Mouse (Mus musculus): Measurements from ENCODE around the gene Rab4b. TPM values are rescaled to one million over a fixed set of nuclear protein-coding genes. Genes with fewer than 3 reads are reported as not detected.

Gene Rab4b
- polyA plus RNA-seq, 1 experiment from 2014 or later: 107 TPM

DNA sequence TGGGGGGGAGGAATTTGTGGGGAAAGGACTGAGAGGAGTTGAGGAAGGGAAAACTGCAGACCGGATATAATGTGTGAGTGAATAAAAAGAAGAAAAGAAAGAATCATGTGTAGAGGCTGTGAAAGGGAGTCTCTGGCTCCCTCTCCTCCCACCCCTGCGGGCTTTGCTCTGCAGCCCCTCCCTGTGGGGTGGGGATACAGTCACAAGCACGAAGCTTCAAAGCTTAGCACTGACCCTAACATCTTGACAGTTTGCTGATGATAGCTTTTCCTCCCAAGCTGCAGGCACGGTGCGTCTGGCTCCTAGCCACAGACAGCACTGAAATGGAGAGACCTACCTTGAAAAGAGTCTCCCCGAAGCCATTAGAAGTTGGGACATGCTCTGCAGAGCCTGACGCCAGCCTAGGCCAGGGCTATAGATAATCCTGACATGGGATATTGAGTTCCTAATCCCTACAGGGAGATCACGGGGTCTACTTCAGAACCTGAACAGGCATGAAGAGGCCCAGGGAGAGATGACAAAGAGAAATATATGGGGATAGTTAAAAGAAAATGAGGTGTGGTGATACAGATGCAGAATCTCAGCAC, 42.2 kb downstream of the Rab4b start:
- 58% methylated on average over 8 of the region's 8 CpGs for WGBS
- ATAC-seq (replicated peaks): no peak
- Histone ChIP-seq H3K4me2 (no peak overlapping the region), H3K9ac (no peak overlapping the region), H3K27ac (no peak overlapping the region), H3K36me3 (replicated peaks) (no peaks in the 10 kb centered on the region), H3K9me3 (no peaks in the 10 kb centered on the region), H3K4me1 (no peaks in the 10 kb centered on the region), H3K4me3 (no peak overlapping the region), H3K27me3 (replicated peaks) (no peaks in the 10 kb centered on the region)

DNA sequence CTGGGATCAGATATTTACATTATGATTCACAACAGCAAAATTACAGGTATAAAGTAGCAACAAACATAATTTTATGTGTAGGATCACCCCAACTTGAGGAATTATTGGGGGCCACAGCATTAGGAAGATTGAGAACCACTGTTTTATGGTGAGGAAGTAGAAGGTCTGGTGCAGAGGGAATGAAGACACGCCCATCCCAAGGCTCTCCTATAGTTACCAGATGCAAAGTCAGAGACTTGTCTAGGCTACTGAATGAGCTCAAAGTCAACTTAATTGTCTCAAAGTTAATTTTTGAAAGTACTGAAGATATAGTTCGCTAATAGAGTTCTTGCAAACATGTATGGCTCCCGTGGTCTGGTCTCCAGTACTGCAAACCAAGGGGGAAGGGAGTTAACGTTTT, 44.9 kb downstream of the Rab4b start:
- 82% methylated on average over 4 of the region's 4 CpGs for WGBS
- Histone ChIP-seq H3K9ac (no peak overlapping the region), H3K4me1 (no peaks in the 10 kb centered on the region)

DNA sequence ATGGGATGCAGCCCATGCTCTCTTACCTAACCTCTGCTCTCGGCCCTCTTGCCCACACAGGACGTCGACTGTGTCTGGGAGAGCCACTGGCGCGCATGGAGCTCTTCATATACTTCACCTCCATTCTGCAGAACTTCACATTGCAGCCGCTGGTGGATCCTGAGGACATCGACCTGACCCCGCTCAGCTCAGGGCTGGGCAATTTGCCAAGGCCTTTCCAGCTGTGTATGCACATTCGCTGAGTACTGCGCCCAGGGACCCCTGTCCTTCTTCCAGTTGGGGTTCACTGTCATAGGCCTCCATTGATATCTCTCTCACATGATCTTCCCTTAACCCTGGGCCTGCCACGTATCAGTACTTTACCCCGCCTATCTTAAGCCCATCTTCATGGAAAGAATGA, 45.5 kb downstream of the Rab4b start:
- H3K9ac ChIP-seq: no peak overlapping the region
- H3K27me3 ChIP-seq (replicated peaks): no peaks in the 10 kb centered on the region
- no peak overlapping the region for H3K27ac ChIP-seq
- H3K36me3 ChIP-seq (replicated peaks): no peaks in the 10 kb centered on the region
- no peak overlapping the region for H3K4me3 ChIP-seq
- H3K4me1 ChIP-seq: no peaks in the 10 kb centered on the region
- H3K9me3 ChIP-seq: no peaks in the 10 kb centered on the region
- no peak for ATAC-seq (replicated peaks)
- H3K4me2 ChIP-seq: no peak overlapping the region
- 69% methylated on average over 12 of the region's 12 CpGs for WGBS

More for the DNA sequence above, 44.9 kb downstream of the Rab4b start:
- no peaks in the 10 kb centered on the region for H3K9me3 ChIP-seq
- H3K4me3 ChIP-seq: no peak overlapping the region
- H3K27ac ChIP-seq: no peak overlapping the region
- no peaks in the 10 kb centered on the region for H3K36me3 ChIP-seq (replicated peaks)
- no peak for ATAC-seq (replicated peaks)
- H3K27me3 ChIP-seq (replicated peaks): no peaks in the 10 kb centered on the region
- H3K4me2 ChIP-seq: no peak overlapping the region

- H3K4me1 ChIP-seq: no peaks in the 10 kb centered on the region
- WGBS: 15% methylated on average over 10 of the region's 10 CpGs
- no peak for ATAC-seq (replicated peaks)
Observed at GRCm38 (mm10) chr7:27132588-27132987, 46.1 kb downstream of the Rab4b start.

GRCm38 (mm10) chr7:27131387-27131786, 47.3 kb downstream of the Rab4b start:
- no peak for ATAC-seq (replicated peaks)
- no peak overlapping the region for H3K9ac ChIP-seq
- no peaks in the 10 kb centered on the region for H3K27me3 ChIP-seq (replicated peaks)
- no peaks in the 10 kb centered on the region for H3K9me3 ChIP-seq
- 54% methylated on average over 2 of the region's 2 CpGs for WGBS
- H3K4me1 ChIP-seq: no peaks in the 10 kb centered on the region
- no peak overlapping the region for H3K4me3 ChIP-seq
- no peak overlapping the region for H3K27ac ChIP-seq
- H3K4me2 ChIP-seq: no peak overlapping the region
- H3K36me3 ChIP-seq (replicated peaks): no peaks in the 10 kb centered on the region

More at GRCm38 (mm10) chr7:27132588-27132987, 46.1 kb downstream of the Rab4b start:
- no peaks in the 10 kb centered on the region for H3K36me3 ChIP-seq (replicated peaks)
- no peak overlapping the region for H3K4me2 ChIP-seq
- no peaks in the 10 kb centered on the region for H3K9me3 ChIP-seq
- no peak overlapping the region for H3K4me3 ChIP-seq
- H3K9ac ChIP-seq: no peak overlapping the region
- no peak overlapping the region for H3K27ac ChIP-seq
- H3K27me3 ChIP-seq (replicated peaks): no peaks in the 10 kb centered on the region

GRCm38 (mm10) chr7:27130521-27131370, 48.0 kb downstream of the Rab4b start:
- Histone ChIP-seq H3K9ac (no peak overlapping the region), H3K4me3 (no peak overlapping the region), H3K36me3 (replicated peaks) (no peaks in the 10 kb centered on the region), H3K4me2 (no peak overlapping the region), H3K27me3 (replicated peaks) (no peaks in the 10 kb centered on the region), H3K27ac (no peak overlapping the region), H3K4me1 (no peaks in the 10 kb centered on the region), H3K9me3 (no peaks in the 10 kb centered on the region)
- 89% methylated on average over 22 of the region's 22 CpGs for WGBS
- no peak for ATAC-seq (replicated peaks)

GRCm38 (mm10) chr7:27129811-27130210, 48.9 kb downstream of the Rab4b start:
- WGBS: 86% methylated on average over 12 of the region's 12 CpGs
- H3K4me1 ChIP-seq: no peaks in the 10 kb centered on the region
- no peaks in the 10 kb centered on the region for H3K9me3 ChIP-seq
- no peak overlapping the region for H3K9ac ChIP-seq
- H3K27me3 ChIP-seq (replicated peaks): no peaks in the 10 kb centered on the region
- no peaks in the 10 kb centered on the region for H3K36me3 ChIP-seq (replicated peaks)
- H3K4me2 ChIP-seq: no peak overlapping the region
- no peak overlapping the region for H3K4me3 ChIP-seq
- no peak for ATAC-seq (replicated peaks)
- H3K27ac ChIP-seq: no peak overlapping the region

DNA sequence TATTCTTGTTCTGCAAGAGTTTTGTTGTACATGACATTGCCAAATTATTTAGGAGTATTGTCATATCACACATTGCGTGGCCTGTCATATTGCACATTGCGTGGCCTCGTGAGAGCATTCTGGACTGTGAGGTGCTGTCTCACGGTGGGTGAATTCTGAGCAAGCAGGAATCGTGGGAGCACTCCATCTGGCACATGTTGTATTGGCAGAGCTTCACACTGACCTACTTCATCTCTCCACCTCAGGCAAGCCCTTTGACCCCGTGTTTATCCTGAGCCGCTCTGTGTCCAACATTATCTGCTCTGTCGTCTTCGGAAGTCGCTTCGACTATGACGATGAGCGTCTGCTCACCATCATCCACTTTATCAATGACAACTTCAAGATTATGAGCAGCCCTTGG, 49.8 kb downstream of the Rab4b start:
- ATAC-seq (replicated peaks): no peak
- H3K9ac ChIP-seq: no peak overlapping the region
- H3K27me3 ChIP-seq (replicated peaks): no peaks in the 10 kb centered on the region
- H3K4me3 ChIP-seq: no peak overlapping the region
- no peaks in the 10 kb centered on the region for H3K36me3 ChIP-seq (replicated peaks)
- no peak overlapping the region for H3K4me2 ChIP-seq
- no peaks in the 10 kb centered on the region for H3K4me1 ChIP-seq
- 91% methylated on average over 13 of the region's 13 CpGs for WGBS
- H3K27ac ChIP-seq: no peak overlapping the region
- no peaks in the 10 kb centered on the region for H3K9me3 ChIP-seq

DNA sequence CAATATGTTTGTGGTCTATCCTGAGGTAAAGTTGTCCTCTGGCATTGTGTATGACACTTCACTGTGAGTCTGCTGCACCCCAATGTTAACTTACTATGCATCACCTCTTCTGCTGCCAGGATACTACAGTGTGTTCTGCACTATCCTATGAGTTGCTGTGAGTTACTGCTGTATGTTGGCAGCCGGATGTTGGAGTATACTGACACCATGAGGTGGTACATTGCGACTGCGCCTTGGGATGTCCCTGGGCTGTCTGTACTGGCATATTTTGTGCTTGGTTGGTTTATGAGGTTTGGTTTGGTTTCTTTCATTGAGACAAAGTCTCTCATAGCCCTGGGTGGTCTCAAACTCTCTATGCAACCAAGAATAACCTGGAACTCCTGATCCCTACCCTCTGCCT, 50.5 kb downstream of the Rab4b start:
- 47% methylated on average over 3 of the region's 3 CpGs for WGBS

DNA sequence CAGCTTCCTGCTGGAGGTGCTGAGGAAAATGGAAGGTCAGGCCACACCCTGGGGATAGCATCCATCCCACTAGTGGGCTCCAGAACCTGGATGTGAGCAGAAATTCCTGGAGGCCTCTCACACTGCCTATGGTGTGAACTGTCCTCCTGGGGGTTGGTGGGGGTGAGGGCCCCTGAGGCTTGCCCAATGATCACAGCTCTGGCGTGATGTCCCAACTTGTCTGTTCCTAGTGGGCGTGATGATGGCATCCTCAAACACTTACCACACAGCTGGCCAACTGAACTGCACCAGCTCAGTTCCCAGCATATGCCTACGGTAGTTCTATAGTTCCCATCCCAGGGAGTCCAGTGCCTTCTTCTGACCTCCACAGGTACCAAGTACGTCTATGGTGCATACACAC, 53.7 kb downstream of the Rab4b start:
- Histone ChIP-seq H3K4me3 (no peak overlapping the region), H3K4me2 (no peak overlapping the region), H3K27ac (no peak overlapping the region), H3K9ac (no peak overlapping the region), H3K4me1 (no peaks in the 10 kb centered on the region), H3K36me3 (replicated peaks) (no peaks in the 10 kb centered on the region), H3K27me3 (replicated peaks) (no peaks in the 10 kb centered on the region), H3K9me3 (no peaks in the 10 kb centered on the region)
- 86% methylated on average over 4 of the region's 4 CpGs for WGBS
- ATAC-seq (replicated peaks): no peak

More for the DNA sequence above, 50.5 kb downstream of the Rab4b start:
- no peak overlapping the region for H3K27ac ChIP-seq
- H3K36me3 ChIP-seq (replicated peaks): no peaks in the 10 kb centered on the region
- ATAC-seq (replicated peaks): no peak
- no peaks in the 10 kb centered on the region for H3K27me3 ChIP-seq (replicated peaks)
- H3K9me3 ChIP-seq: no peaks in the 10 kb centered on the region
- no peaks in the 10 kb centered on the region for H3K4me1 ChIP-seq
- no peak overlapping the region for H3K9ac ChIP-seq
- H3K4me2 ChIP-seq: no peak overlapping the region
- no peak overlapping the region for H3K4me3 ChIP-seq

- Histone ChIP-seq H3K27me3 (replicated peaks) (no peaks in the 10 kb centered on the region), H3K9ac (no peak overlapping the region), H3K4me3 (no peak overlapping the region), H3K9me3 (no peaks in the 10 kb centered on the region), H3K4me2 (no peak overlapping the region), H3K4me1 (no peaks in the 10 kb centered on the region), H3K36me3 (replicated peaks) (no peaks in the 10 kb centered on the region), H3K27ac (no peak overlapping the region)
- no peak for ATAC-seq (replicated peaks)
- 78% methylated on average over 5 of the region's 5 CpGs for WGBS
Observed at GRCm38 (mm10) chr7:27124305-27124832, 54.3 kb downstream of the Rab4b start.

DNA sequence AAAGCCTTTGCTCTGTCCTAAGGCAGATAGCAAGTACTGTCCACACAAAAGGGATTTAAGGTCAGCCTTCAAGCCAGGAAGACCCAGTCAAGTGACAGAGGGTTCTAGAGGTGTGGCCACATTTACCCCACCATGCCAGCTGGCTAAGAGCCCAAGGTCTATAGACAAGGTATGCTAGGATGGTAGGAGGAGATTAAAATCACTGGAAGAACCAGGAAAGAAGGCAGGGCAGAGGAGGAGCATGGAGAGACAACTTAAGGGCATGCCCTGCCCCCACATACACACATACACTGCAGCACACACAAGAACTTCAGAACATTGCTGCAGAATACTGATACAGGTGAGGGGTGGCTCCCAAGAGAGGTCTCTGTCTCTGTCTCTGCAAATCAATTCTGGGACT, 59.0 kb downstream of the Rab4b start, which contains the start of gene Cyp2f2:
Gene Cyp2f2, plus strand, starts transcription at position 234 of the 400 bp plus-strand sequence.
- Histone ChIP-seq H3K27ac (no peak within 1 kb of the TSS), H3K9ac (no peak within 1 kb of the TSS), H3K4me1 (no peaks in the 10 kb centered on the region), H3K9me3 (no peaks in the 10 kb centered on the region), H3K4me2 (no peak within 1 kb of the TSS), H3K4me3 (no peak within 1 kb of the TSS), H3K27me3 (replicated peaks) (no peaks in the 10 kb centered on the region), H3K36me3 (replicated peaks) (no peaks in the 10 kb centered on the region)
- ATAC-seq (replicated peaks): no peak
